Mouse (Mus musculus) layer of hippocampus, adult 8-10 months (tissue): ENCODE results near the gene Treml2. TPM values are rescaled to one million over a fixed set of nuclear protein-coding genes. Genes with fewer than 3 reads are reported as not detected.
"Not testable (repeated sequence)": the region's sequence is repeated elsewhere in the genome, so short reads cannot be mapped to it uniquely, and the experiment has no call there.

Experiments used
- DNase-seq, 2 experiments: peaks; one replicate each; pipeline ENCODE4 v3.0.0; 2022; ENCODE audit warnings: low spot score in 2 of 2
- total RNA-seq, 4 experiments: library from RNA; stranded (reverse); gene quantifications; 2 replicates each; pipeline ENCODE4 v1.2.4; 2022

Treml2 gene
- total RNA-seq, 4 experiments from 2014 or later: 0.14 to 2.8 (median 1.5) TPM

DNA sequence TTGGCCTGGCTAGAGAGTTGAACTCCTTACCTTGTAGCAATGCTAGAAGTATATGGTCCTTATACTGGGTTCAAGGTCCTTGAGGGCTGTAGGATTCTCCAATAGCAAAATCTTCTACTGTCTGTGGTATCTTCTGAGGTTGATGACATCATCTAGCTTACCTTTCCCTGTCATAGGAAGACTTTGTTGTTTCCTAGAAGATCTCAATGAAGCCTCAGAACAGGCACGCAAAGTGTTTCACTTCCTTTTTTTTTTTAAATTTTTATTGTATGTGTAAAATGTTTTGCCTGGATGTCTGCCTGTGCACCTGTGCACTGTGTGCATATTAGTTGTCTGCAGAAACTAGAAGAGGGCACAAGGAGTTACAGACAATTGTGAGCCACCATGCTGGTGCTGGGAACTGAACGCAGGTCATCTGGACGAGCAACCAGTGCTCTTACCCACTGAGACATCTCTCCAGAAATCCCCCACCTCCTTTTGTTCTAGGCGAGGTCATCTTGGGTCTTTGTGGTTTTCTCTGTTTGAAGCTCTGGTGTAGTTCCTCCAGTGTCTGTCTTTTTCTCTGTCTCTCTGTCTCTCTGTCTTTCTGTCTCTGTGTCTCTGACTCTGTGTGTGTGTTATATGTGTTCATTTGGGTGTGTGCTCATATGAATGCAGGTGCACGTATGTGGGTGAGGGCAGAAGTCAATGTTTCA, 5.7 kb upstream of the Treml2 start:
- no peak for DNase-seq

DNA sequence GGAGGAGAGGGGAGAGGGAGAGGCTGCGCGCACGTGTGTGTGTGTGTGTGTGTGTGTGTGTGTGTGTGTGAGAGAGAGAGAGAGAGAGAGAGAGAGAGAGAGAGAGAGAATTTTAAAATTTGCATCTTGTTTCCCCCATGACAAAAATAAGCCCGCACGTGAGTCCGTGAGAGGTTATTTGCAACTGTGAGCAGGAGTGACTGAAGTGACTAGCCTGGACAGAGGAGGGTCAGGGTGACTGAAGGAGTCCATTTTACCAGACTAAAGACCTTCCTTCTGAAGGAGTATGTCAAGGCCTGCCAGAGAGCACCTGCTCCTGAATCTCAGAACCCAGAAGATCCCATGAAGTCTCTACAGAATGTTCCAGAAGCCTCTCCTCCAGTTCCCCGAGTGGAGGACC, 458 bp downstream of the Treml2 start:
- no peak for DNase-seq

DNA sequence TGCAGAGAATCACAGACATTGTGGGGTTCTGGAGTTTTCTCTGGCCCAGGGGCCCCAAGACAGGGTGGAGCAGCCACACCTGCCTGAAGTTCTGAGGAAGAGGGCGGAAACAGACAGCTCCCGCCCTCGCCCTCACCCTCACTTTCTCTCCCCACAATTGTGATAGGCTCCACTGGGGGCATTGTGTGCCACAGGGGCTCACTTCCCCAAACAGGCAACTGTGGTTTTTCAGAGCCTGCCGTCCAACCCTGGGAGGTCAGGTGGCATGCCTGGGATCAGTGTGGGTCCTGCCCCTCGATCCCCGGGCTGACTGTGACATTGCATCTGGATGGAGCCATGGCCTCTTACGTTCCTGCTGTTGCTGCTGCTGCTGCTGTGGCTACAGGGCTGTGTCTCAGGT, 901 bp downstream of the Treml2 start:
- DNase-seq: no peak

GRCm38 (mm10) chr17:48300861-48301260, 1.6 kb downstream of the Treml2 start:
- DNase-seq: no peak

DNA sequence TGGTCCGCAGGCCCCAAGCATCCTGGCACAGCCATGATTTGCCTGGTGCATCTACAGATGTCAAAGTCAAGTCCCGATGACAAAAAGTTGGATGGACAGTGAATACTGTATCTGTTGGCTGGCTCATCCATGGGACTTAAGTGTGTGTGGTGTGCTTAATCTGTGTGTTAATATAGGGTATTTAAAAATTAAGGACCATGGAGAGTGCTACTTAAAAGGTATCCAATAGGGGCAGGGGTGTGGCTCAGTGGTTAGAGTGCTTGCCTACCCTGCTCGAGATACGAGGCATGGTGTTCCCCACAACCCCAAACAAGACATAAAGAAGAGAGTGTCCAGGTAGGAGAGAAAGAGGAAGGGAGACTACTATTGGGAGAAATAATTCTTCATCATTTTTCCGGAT, 2.5 kb downstream of the Treml2 start:
- DNase-seq: no peak

GRCm38 (mm10) chr17:48312124-48312523, 12.8 kb downstream of the Treml2 start:
- DNase-seq: no peak

- DNase-seq: not testable (repeated sequence)
These were observed 16.7 kb downstream of the Treml2 start, which contains the start of gene B430306N03Rik for GRCm38 (mm10) chr17:48315905-48316579. Gene B430306N03Rik, plus strand, starts transcription at chr17:48316141.

DNA sequence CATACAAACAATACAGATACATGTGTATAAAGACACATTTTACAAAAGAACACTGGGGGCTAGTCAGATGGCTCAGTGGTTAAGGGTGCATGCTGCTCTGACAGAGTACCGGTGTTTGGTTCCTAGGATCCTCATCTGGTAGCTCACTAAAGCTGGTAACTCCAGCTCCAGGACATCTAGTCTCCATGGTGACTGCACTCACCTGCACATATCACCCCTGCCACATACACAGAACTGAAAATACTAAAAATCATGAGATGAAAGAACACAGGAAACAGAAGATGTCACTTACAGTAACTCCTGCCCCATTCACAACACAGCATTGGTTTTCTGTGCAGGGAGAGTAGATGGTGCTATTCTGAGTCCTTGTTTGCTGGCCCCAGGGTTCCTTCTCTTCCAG, 19.4 kb downstream of the Treml2 start:
- DNase-seq: no peak

GRCm38 (mm10) chr17:48321279-48321678, 22.0 kb downstream of the Treml2 start:
- DNase-seq: no peak

- no peak for DNase-seq
These were observed 23.9 kb downstream of the Treml2 start for GRCm38 (mm10) chr17:48323236-48323635.

DNA sequence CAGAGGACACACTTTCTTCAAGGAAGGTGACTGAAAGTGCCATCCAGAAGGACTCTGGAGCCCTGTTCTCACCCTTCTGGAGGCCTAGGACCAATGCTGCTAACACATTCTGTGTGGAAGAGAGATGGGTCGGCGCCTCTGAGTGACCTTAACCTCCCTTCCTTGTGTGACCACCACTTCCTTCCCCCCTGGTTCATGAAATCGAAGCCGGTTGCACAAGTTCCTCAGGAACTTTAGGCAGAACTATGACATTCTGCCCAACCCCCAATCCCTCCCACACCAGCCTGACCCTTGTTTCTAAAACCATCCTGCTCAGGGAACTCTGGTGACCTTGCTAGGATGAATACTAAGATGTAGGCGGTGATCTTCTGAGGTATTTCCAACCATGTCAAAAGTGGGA, 25.0 kb downstream of the Treml2 start:
- DNase-seq: no peak

DNA sequence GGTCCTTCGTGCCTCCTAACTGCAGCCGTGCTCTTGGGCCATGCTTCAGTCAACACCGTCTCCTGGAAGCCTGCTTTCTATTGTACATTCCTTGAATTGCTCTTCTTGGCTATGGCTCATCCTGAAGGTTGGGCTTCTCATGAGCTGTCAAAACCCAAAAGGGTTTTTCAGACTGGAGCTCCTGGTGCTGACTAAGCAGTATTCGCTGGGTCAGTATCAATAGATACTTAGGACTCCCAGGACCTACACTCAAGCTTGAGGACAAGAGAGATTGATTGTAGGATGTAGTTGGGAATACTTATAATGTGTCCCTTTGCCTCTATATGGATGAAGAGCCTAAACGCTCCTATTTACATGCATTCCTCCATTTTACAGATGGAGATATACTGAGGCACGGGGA, 25.8 kb downstream of the Treml2 start:
- DNase-seq: no peak

DNA sequence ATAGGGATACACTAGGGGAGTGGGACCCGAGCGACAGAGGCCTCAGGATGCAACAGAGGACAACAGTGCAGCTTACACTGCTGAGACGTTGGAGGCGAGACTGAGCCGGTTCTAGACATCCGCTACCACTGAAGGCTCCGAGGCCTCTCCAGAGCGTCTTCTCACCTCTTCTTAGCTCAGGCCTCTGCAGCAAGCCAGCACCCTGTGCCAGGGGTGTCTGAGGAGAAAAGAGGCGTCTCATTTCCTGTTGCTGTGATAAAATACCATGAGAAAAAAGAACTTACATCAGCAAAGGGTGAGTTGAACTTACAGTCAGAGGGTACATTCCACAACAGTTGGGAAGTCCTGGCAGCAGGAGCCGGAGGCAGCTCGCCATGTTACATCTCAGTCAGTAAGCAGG, 26.3 kb downstream of the Treml2 start:
- DNase-seq: no peak

- peak; percentile 67 to 77 for DNase-seq
These were observed 27.4 kb downstream of the Treml2 start for GRCm38 (mm10) chr17:48326656-48327055.

DNA sequence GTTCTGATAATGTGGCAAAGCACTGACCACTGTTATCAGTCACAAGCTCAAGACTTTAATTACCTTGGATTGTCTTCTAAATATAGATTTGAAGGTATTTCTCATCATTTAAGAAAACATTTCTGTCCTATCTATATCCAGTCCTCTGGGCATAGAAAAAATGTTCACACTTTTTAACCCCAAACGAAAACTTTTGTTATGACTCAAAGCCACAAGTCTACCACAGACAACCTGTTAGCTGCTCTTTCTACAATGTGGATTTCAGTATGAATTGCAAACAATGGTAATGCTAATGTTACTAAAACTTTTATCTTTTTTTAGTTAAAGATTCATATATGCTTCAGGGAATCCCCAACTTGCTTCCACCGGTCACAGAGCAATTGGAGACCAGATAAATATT, 33.2 kb downstream of the Treml2 start:
- DNase-seq: no peak

GRCm38 (mm10) chr17:48334186-48334585, 34.9 kb downstream of the Treml2 start:
- no peak for DNase-seq

GRCm38 (mm10) chr17:48336857-48337256, 37.6 kb downstream of the Treml2 start:
- peak in 1 of 2 experiments; percentile 78 for DNase-seq

DNA sequence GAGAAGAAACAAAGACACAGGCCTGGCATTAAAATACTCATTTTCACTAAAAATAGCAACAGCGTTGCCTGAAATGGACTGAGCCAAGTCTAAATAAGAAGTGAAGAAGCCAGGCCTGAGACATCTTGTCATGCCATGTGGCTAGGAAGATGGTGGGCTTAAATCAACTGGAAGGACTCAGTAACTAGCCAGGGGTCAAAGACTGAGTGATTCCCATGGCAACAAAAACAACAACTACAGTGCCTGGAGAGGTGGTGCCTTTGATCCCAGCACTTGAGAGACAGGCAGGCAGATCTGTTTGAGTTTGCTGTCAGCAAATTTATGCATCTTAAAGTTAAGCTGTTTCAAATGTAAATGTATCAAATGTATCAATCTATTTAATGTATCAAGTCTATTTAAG, 41.0 kb downstream of the Treml2 start:
- no peak for DNase-seq

GRCm38 (mm10) chr17:48341947-48342346, 42.6 kb downstream of the Treml2 start:
- no peak for DNase-seq

GRCm38 (mm10) chr17:48343065-48343464, 43.8 kb downstream of the Treml2 start:
- no peak for DNase-seq

- DNase-seq: no peak
These were observed 46.5 kb downstream of the Treml2 start for GRCm38 (mm10) chr17:48345824-48346223.

DNA sequence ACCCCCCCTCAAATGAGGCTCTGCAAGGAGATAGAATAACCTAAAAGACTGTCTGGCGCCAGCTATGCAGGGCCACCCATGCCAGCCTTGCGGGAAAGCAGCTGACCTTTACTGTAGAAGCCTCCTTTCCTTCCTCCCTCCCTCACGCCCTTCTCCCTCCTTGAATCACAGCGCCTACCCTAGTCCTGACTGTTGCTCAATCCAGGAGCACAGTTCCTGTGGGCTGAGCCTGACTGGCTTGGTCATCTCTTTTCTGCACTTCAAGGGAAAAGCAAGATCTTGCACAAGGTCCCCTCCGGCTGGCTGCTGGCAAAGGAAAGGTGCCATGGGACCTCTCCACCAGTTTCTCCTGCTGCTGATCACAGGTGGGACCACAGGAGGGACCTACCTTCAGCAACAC, 46.9 kb downstream of the Treml2 start, which contains the start of gene Trem2:
Trem2 (plus strand) TSS at position 171 of the 400 bp plus-strand sequence.
- no peak for DNase-seq

- no peak for DNase-seq
These were observed 47.5 kb downstream of the Treml2 start for GRCm38 (mm10) chr17:48346834-48347233.
